Mouse (Mus musculus) adrenal gland, postnatal 36 days (tissue): Measurements from ENCODE around the gene Clec2g. TPM values are rescaled to one million over a fixed set of nuclear protein-coding genes. Genes with fewer than 3 reads are reported as not detected.
"Not testable (repeated sequence)": the region's sequence is repeated elsewhere in the genome, so short reads cannot be mapped to it uniquely, and the experiment has no call there.

ENCODE experiments used
- DNase-seq, 2 experiments: peaks; one replicate each; pipeline ENCODE4 v3.0.0; 2021; ENCODE audit warnings: mixed read lengths in 1 of 2
- total RNA-seq, 2 experiments: library from RNA; stranded (reverse); gene quantifications; 2 replicates each; pipeline ENCODE4 v1.2.3; 2021

The Clec2g gene
- total RNA-seq, 2 experiments from 2014 or later: 2.2 to 3.3 TPM

- no peak for DNase-seq
These were observed 37.3 kb downstream of the Clec2g start for GRCm38 (mm10) chr6:128971394-128972039.

- no peak for DNase-seq
These were observed 38.0 kb downstream of the Clec2g start for GRCm38 (mm10) chr6:128972156-128972555.

GRCm38 (mm10) chr6:128972687-128973438 is 38.7 kb downstream of the Clec2g start:
- no peak for DNase-seq

GRCm38 (mm10) chr6:128973439-128973697 is 39.2 kb downstream of the Clec2g start:
- DNase-seq: no peak

- DNase-seq: not testable (repeated sequence)
These were observed 40.7 kb downstream of the Clec2g start for GRCm38 (mm10) chr6:128974850-128975249.

GRCm38 (mm10) chr6:128976194-128976593 is 42.0 kb downstream of the Clec2g start:
- no peak for DNase-seq

- DNase-seq: not testable (repeated sequence)
These were observed 47.9 kb downstream of the Clec2g start for GRCm38 (mm10) chr6:128981951-128982541.

- DNase-seq: no peak
These were observed 58.2 kb downstream of the Clec2g start for GRCm38 (mm10) chr6:128992337-128992736.

GRCm38 (mm10) chr6:128992753-128993152 is 58.6 kb downstream of the Clec2g start:
- no peak for DNase-seq

- no peak for DNase-seq
These were observed 59.0 kb downstream of the Clec2g start for GRCm38 (mm10) chr6:128993221-128993620.

GRCm38 (mm10) chr6:128994336-128994735 is 60.2 kb downstream of the Clec2g start:
- DNase-seq: no peak

- DNase-seq: no peak
These were observed 60.6 kb downstream of the Clec2g start for GRCm38 (mm10) chr6:128994742-128995141.

- no peak for DNase-seq
These were observed 61.3 kb downstream of the Clec2g start for GRCm38 (mm10) chr6:128995250-128996053.

GRCm38 (mm10) chr6:128996054-128996767 is 62.0 kb downstream of the Clec2g start:
- DNase-seq: no peak

- no peak for DNase-seq
These were observed 62.7 kb downstream of the Clec2g start for GRCm38 (mm10) chr6:128996768-128997442.

GRCm38 (mm10) chr6:129001392-129001791 is 67.2 kb downstream of the Clec2g start:
- no peak for DNase-seq

GRCm38 (mm10) chr6:129008552-129008951 is 74.4 kb downstream of the Clec2g start:
- DNase-seq: no peak

GRCm38 (mm10) chr6:129009846-129010504 is 75.8 kb downstream of the Clec2g start:
- DNase-seq: not testable (repeated sequence)

GRCm38 (mm10) chr6:129010505-129010873 is 76.3 kb downstream of the Clec2g start:
- DNase-seq: no peak

GRCm38 (mm10) chr6:129012012-129012411 is 77.8 kb downstream of the Clec2g start:
- not testable (repeated sequence) for DNase-seq

- DNase-seq: no peak
These were observed 78.8 kb downstream of the Clec2g start for GRCm38 (mm10) chr6:129012966-129013365.
